Mouse (Mus musculus): ENCODE results near the gene Rasgef1c.

Gene Rasgef1c

DNA sequence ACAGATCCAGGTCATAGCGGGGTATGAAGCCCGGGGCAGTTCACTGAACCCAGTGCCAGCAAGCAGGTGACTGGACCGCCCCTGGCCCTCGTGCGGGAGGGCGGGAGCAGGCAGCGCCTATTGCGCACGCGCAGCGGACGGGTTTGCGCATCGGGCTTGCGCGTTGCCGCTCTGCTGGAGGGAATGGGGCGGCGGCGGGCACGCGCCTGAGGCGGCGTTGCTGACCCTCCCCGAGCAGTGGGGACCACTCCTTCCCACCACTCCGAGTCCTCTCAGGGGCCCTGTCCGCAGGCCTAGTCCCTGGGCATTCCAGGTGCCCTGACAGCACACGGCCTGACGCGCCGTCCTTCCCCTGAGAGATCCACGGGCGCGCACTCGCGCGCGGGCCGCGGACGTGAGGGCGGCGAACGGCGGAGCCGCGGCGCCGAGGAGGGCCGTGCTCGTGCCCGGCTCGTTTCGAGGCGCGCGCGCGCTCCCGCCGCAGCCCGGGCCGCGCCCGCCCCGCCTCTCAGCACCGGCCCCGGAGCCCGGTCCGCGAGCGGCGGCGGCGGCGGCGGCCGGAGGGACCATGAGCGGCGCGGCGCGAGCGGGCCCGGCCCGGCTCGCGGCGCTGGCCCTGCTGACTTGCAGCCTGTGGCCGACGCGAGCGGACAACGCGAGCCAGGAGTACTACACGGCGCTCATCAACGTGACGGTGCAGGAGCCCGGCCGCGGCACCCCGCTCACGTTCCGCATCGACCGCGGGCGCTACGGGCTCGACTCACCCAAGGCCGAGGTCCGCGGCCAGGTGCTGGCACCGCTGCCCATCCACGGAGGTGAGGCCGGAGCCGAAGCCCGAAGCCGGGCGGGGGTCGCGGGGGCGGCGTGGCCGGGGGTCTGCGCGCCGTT lies 123.4 kb downstream of the Rasgef1c start, which contains the start of gene Rnf130:
Gene Rnf130, plus strand, starts transcription at position 514 of the 888 bp plus-strand sequence.
- peak; percentile 96 for DNase-seq (ENCODE audit: low spot score)

DNA sequence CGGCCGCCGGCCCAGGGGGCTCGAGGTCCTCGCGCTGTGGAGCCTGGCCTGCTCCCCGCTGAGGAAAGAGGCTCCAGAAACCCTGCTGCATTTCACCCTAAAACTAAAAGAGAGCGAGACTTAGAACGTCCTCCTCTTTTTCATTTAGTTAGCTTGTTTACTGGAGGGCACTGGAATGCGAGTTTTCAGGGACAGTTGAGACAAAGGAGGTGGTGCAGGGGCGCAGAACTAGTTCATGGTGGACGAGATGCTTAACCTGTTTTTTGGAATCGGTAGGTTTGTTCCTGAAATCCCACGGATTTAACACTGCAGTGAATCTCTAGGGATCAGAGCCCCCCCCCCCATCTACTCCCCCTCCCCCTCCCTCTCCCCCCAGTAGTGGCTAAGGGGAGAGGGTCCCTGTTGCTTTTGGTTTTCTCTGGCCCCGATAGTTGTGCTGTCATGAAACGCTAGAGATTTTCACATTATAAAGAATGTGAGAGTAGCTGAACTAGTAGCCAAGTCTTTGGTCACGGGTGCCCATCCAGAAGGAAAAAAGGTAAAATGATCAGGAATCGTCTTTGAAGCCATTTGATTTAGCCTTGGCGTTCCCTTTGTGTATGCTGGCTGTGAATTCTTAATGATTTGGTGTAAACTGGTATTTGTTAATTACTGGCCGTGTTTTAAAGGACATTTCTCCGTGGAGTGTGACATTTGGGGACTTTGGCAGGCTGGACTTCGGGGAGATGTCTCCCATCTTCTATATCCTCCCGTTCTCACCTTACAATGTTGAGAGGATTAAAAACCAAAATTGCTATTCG lies 124.3 kb downstream of the Rasgef1c start:
- DNase-seq (ENCODE audit: low spot score): no peak

DNA sequence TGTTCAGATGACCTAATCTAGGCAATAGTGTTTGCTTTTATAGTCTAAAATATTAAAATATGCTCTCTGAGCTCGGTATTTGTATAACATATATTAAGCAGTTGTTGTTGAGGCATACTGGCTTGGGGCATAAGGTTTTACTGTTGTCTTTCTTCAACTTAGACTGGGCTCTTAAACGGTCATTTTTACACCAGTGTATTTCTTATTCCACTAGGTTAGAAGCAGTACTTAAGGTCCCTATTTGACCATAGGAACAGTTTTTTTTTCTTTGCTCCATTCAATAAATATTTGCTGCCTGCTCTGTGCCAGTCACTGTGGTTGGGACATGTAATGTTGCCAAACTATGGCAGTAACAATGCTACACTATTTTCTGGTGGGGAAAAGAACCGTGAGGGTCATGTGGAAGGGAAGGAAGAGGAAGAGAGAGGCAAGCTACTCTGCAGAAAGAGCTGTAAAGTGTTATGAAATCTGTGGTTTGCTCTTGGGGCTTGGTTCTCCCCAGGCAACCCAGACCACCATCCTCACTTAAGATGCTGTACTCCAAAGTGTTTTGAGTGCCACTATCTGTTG lies 125.0 kb downstream of the Rasgef1c start:
- no peak for DNase-seq (ENCODE audit: low spot score)

DNA sequence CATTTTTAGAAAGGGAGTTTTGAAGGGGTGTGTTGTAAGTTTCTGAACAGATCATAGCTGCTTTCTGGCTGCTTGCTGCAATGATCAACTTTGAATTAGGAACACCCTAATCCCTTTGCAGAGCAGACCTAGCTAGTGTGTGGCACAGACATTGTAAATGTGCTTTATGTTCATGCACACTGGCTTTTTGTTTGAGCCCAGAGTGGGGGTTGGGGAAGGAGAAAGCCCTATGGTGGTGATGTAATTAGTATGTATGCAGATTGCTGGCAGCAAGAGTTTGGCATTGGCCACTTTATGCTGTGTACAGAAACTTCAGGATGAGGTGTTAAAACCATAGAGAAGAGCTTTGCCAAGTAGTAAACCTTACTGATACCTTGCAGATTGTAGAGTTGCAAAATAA lies 126.8 kb downstream of the Rasgef1c start:
- DNase-seq (ENCODE audit: low spot score): no peak

All from urinary bladder, postnatal 25 days (tissue).